Mouse (Mus musculus): Measurements from ENCODE around the gene Galt.
"Not testable (repeated sequence)": the region's sequence is repeated elsewhere in the genome, so short reads cannot be mapped to it uniquely, and the experiment has no call there.

Galt gene

DNA sequence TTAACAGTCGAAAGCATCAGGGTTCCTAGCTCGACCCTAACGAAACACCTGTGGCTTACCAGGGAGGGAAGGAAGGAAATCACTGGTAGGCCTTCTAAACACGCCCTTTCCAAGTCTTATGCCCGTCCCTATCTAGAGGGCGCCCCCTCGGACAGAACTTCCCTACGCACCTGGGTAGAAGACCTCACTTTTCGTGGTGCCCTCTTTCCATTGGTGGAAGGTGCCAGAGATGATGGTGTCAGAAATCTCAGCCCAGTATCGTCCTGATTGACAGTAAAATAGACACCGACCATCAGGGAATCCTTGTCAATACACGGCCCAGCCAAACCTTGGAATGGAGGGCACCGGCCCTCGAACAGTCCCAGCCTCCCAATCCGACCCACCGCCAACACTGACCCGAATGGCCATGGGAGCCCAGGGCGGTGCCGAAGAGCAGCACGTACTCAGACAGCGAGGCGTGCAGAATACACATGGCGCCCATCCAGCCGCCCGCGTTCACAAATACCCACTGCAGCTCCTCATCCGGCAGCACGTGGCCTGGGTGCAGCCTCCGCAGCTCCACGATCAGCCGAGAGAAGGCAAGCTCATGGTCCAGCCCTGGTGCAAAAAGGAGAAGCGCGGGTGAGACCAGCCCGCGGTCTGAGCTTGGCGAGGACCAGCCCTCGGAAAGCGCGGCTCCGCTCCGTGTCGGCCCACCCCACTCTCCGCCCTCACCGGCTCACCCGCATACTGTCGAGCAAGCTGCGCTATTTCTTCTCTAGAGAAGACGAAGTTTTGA is 14.5 kb upstream of the Galt start:
- DNase-seq: peak; percentile 74

DNA sequence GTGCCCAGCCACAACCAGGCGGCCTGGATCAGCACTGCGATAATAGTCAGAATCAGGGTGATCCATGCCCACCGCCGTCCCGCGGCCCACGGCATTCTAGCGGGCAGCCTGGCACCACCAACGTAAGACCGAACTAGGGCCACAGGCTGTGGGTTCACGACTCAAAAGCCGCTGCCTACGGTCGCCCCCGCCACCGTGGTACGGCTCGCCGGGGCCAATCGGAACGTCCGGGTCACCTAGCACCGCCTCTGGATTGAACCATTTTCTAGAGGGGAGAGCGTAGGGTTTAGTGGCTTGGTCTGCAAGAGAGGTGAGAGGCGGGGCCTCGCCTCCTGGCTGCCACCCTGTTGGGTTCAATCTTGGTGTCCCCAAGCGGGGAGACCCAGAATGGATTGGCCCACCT is 13.9 kb upstream of the Galt start:
- DNase-seq: peak; percentile 96

DNA sequence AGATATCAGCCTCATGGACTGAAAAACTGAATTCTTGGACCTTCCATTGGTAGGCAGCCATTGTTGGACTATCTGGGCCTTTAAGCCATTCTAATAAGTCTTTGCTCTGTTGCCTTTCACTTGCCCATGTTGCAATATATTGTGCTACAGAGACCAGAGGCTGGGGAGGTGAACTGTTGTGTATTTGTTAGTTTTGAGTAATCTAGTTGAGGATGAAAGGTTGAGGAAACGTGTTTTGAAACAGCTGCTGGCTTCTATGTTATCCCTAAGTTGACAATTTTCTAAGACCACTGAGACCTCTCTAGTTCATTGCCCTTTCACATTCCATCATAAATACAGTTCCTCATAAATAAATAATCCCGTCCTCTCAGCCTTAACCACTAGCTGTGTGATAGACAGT is 10.9 kb upstream of the Galt start:
- DNase-seq: no peak

DNA sequence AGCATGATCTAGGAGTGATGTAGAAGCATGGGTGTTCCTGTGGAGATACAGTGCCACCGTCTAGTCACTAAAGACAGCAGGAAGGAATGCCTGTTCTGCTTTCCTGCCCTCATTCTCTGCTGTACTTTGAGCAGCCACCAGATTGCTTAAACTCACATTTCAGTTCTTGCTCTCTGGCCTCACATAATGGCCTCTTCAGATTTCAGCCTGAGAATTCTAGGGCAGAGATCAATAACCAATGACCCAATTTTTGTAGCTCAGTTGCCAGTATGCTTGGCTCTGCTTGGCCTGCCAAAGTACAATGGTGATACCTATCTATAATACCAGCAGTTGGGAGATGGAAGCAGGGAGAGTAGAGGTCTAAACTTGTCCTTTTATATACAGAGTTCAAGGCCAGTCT is 10.0 kb upstream of the Galt start:
- DNase-seq: no peak

DNA sequence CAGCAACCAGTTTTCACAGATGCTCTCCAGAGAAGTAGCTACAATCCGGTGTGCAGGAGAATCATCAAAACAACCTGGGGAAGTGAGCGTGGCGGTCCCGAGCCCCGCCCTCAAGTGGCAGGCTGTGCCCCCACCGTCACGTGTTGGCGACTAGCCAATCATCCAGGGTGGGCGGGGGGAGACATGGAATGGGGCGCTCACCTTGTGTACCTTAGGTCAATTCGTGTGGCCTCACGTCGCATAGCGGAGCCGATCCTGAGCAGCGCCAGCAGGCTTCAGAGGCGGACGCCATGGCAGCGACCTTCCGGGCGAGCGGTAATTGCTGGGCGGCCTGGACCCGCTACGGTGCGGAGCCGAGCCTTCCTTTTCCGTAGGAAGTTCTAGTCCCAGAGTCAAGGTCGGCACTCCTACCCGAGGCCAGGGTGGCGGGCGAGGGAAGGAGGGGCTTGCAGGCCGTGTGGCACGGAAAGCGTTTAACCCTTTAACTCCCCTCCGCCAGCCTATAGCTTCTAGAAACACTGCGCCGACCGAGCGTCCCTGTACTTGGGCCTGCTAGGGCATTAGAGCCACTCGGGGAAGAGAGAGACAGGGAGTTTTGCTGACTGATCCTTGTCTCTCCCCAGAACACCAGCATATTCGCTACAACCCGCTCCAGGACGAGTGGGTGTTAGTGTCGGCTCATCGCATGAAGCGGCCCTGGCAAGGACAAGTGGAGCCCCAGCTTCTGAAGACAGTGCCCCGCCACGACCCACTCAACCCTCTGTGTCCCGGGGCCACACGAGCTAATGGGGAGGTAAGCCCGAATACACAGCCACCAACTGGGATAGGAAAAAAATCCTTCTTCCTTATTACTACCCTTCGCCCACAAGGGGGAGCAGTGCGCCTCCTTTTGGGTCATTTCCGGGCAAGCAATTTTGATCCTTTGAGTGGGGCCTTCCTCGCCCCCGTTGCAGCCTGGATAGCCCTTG is 594 bp downstream of the Galt start, which contains the start of gene Sigmar1:
TSS of gene Sigmar1 (minus strand) at position 820 of the 968 bp plus-strand sequence.
- DNase-seq: peak; percentile 89

DNA sequence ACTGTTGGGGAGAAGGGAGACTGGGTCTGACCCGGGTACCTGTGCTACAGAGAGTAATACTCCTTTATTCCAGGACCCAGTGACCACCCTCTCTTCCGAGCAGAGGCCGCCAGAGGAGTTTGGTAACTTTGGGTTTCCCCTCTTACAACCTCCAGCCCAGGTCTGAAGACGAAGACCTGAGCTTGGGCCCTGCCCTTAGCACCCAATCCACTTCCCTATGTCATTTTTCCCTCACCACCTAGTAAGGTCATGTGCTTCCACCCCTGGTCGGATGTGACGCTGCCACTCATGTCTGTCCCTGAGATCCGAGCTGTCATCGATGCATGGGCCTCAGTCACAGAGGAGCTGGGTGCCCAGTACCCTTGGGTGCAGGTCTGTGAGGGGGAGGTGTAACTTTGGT is 1.4 kb downstream of the Galt start:
- DNase-seq: peak; percentile 58

DNA sequence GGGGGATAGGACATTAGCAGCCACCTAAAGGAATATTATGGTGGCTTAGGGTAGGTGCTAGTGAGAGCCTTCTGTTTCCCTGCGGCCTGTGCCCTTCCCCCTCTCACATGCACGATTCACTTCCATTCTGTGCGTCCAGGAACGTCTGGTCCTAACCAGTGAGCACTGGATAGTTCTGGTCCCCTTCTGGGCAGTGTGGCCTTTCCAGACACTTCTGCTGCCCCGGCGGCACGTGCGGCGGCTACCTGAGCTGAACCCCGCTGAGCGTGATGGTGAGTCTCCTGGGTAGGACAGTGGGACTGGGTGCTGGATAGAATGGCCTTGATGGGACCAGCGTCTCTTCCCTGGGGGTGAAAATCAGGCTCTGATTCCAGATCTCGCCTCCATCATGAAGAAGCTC is 2.3 kb downstream of the Galt start:
- DNase-seq: no peak

DNA sequence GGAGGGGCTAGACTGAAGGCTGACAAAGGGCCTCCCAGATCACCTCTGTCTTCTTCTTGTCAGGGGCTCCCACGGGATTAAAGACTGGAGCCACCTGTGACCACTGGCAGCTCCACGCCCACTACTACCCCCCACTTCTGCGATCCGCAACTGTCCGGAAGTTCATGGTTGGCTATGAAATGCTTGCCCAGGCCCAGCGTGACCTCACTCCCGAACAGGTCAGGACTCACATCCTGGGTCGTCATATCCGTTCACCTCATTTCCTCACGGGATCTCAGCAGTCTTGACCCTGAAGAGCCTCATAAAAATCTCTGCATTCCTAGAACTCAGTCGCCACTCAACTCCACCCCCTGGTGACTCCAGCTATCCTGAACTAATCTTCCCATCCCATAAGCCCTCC is 3.0 kb downstream of the Galt start:
- no peak for DNase-seq

DNA sequence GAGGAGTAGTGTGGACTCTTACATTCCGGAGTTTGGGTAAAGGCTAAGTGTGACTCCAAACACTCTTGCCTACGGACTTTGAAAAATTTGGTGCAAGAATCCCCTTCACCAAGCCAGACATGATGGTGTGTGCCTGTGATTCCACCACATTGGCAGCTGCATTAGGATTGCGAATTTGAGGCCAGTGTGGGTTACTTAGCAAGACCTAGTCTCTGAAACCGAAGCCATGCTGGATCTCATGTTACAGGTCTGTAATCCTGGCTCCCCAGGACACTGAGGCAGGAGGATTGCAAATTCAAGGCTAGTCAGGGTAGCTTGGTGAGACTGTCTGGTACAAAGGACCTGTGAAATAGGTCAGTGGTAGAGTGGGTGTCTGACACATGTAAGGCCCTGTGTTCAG is 3.7 kb downstream of the Galt start:
- DNase-seq: no peak

DNA sequence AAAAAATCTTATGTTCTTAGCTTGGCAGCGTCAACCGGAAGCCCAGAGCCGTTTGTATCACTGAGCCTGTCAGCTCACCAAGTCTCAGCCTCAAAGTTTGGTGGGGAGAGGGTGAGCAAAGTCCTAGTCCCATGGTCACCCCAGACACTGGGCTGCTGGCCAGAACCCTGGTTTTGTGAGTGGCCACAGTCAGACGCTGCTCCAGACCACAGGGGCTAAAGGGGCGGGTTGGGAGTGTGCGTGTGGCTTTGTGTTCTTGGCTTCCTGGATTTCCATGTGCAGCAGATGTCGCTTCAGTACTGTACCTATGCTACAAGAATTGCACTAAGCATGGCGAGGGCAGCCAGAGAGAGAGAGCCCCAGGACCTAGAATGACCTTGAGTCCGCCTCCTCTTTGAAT is 4.2 kb downstream of the Galt start:
- DNase-seq: no peak

DNA sequence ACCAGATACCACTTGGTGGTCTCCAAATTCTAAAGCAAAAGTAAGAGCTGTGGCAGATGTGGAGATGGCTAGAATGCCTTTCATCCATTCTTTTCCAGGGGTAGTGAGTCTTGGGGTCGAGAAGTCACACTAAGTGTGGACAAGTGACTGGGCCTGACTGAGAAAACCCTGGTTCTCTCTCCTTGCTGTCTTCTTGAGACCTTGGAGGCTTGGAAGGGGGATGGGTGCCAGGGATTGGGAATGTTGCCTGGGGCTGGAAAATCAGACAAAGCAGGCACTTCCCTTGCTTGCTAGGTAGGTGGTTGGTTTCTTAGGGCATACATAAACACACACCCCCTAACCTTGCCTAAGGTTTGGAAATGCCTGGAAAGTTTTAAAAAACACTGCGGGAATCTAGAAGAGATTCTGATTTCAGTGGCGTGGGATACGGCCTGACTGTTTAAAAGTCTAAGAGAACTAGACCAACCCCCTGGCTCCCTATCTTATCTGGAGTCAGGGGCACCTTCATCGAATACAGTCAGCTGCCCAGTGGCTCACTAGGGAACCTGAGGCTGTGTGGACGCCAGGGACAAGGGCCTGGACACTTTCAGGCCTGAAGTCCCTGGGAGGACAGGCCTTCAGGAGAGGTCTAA is 4.7 kb downstream of the Galt start:
- DNase-seq: no peak

DNA sequence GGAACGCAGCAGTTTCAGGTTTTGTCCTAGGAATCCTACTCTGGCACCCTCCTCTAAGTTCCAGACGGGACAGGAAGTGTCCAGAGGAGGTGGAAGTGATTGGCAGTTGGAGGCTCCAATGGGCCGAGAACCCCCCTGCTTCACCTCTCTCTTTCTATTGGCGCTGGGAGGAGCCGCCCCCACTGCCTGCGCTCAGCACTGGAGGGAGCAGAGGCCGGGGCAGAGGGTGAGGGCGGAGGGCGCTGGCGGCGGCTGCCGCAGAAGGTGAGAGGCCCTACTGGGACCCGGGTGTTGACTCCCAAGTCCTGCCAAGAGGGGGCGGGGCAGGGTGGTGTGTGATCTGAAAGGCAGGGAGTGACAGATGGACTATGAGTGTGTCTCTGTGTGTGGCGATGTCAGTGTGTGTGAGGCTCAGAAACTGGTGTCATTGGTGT is 5.3 kb downstream of the Galt start:
- DNase-seq: peak; percentile 94

DNA sequence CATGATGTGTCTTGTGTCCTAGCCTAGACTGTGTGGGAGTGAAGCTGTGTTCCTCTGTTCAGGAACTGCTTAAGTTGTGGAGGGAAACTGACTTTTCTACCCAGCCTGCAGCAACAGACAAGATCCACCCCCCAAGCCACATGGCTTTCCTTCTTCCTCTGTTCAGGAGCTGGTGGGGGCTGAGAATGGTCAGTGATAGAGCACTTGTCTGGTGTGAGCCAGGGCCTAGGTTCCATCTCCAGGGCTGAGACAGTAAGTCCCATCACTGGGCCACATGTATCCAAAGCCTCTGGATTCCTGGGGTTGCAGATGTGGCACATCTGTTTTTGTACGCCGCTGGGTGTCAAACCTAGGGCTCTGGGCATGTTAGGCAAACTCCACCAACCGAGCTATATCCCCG is 5.9 kb downstream of the Galt start:
- DNase-seq: no peak

DNA sequence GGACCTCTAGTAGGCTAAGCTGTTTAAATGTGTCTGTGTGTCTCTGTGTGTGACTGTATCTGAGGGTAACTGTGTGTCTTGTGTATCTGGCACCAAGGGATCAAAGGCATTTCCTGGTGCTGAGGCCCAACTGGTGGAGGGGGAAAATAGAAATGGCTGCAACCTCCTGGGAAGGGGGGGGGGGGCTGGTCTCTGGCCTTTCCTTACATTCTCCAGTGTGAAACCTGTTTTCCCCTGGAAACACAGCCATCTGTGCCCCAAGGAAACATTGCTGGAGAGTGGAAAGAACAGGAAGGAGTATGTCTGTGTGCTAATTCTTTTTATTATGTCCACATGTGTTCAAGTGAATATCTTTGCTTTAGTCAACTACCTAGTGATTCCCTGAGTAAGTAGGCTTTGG is 6.7 kb downstream of the Galt start:
- DNase-seq: no peak

DNA sequence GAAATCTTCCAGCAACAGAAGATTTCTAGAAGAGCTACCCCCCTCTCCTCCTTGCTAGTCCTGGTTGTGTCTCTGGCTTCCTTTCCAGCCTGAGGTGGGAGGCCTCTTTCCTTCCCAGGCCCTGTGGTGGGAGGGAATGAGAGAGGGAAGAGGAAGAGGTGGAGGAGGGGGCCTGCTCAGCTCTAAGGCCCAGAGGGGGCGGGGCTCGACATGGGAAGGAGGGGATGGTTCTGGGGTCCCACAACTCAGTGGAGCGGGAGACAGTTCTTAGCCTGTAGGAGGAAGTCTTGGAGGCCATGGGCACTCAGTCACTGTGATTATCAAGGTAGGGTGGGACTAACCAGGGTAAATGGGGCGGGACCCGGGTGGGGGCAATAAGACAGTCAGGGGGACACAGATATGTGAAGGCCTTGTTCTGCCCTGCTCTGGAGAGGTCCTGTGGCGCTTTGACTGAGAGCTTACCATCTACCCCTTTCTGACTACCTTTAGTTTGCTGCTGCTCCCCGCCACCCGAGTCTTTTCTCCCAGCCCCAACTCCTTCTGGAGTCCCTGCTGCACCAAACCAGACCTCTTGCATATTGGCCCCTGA is 7.2 kb downstream of the Galt start:
- peak; percentile 56 for DNase-seq

DNA sequence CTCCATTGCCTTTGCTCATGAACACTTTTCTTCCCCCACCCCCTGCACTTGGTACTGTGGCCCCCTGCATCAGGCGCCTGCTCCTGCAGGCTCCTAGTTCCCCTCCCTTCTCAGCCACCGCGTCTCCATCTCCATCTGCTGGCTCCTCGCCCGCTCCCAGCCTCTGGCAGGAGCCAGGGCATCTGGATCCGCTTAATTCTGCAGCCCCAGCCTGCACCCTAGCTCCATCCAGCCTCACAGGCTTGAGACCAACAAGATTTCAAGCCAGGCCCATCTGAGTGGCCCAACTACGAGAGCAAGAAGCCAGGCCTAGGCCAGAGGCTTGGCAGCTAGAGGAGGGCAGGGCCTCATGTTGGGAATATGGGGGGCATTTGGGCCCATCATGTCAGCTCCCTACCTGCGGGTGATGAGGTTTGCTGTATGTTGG is 7.7 kb downstream of the Galt start:
- peak; percentile 68 for DNase-seq

DNA sequence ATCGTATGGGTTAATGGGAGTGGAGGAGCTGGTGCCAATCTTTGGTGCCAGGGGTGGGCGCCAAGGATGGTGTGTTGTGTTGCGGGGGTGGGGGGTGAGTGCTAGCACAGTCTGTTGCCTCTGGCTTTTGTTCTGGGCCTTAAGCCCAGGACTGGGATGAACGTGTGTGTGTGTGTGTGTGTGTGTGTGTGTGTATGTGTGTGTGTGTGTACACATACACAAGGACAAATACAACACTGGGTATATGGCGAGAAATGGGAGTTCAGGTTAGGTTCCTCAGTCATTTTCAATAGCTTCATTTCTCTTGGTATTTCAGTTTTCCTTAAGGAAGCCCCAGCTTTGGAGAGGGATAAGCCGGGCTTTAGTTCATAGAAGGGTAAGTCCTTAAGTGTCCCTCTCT is 8.1 kb downstream of the Galt start:
- DNase-seq: not testable (repeated sequence)

DNA sequence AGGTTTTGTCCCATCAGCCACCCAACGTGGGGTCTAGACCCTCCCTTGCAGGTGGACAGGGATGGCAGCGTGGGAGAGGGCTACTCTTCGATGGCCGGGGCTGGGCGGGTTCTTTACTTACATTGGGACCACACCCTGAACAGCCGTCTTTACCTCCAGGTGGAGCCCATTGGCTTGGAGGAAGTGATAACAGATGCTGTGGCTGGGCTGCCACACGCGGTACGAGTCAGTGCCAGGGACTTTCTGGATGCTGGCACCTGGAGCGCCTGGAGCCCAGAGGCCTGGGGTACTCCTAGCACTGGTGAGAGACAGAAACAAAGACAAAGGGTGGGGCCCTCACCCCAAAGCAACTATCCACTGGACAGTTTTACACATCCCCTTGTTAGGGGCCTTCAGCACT is 12.3 kb downstream of the Galt start:
- DNase-seq: peak; percentile 23

DNA sequence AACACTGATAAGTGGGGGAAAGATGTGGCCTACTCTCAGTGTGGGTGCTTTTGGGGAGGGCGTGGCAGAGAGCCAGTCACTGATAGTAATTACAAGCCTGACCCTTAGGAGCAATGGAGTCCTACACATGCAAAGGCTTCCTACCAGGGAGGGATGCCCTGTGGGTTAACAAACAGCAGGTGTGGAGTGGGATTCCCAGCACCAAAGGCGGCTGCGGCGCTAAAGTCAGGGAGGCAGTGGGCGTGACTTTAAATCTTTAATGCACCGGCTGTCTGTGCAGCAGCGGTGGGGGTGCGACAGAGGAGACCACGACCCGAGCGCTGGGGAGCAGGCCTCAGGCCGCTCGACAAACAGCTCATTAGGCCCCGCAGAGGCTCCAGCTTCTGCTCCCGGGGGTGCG is 17.9 kb downstream of the Galt start:
- DNase-seq: peak; percentile 66

DNA sequence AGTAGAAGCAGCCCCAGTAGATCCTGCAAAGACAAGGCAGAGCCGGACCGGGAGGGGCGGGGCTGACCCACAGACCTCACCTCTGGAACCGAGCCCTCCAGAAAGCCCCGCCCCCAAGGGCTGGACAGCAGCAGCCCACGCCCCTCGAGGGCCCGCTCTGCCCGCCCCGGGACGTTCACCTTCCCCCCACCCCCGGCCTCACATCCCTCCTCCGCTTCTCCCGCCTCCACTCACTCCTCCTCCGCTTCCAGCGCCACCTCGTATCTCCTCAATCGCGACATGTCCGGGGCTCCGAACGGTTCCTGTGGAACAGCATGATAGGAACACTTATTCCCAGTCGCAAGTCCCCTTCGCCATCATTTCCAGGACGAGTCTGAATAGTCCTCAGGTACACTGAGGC is 18.5 kb downstream of the Galt start:
- peak; percentile 80 for DNase-seq

DNA sequence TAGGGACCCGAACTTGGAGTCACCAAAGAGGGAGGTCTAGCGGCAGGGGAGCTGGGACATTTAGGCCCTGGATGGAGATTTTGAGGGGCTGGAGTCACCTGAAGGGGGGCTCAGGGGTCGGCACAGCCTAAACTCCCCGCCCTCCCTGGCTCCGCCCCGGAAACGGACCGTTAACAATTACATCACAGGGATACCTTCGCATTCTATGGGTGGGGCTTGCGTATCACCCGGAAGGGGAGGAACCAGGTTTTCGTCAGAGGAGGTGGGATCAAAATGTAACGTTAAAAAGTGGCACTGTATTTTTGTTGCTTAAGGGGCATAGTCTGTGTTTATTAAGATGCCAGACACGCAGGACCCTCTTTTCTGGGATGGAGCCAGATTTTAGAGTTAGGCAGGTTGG is 19.0 kb downstream of the Galt start, which contains the start of gene Ccl27a:
TSS of gene Ccl27a (minus strand) at position 246 of the 400 bp plus-strand sequence.
- peak; percentile 90 for DNase-seq

DNA sequence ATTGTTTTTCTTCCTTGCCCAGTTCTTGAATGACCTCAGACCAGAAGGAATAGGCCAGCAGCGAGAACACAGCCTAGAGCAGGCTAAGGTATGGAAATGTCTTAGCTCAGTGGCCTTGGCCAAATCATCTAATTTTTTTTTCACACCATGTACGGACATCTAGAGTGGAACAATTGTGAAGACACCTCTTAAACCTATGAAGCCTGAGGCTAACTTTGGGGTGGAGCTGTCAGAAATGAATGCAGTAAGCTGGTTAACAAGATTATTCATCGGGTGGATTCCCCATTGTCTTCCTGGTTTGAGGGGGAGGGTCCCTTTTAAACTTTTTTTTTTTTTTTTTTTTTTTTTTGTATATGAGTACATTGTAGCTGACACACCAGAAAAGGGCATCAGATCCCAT is 19.5 kb downstream of the Galt start:
- not testable (repeated sequence) for DNase-seq

DNA sequence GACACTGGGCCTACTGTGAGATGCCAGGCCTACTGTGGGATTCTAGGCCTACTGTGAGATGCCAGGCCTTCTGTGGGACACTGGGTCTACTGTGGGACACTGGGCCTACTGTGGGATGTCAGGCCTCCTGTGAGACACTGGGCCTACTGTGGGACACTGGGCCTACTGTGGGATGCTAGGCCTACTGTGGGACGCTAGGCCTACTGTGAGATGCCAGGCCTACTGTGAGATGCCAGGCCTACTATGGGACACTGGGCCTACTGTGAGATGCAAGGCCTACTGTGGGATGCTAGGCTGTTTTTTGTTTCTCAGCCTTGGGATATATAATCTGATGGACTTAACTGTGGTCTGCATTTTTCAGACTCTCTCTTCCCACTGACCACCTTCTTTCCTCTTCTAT is 20.8 kb downstream of the Galt start:
- peak; percentile 42 for DNase-seq

Measured in cerebellum, adult 11-12 months (tissue).